Mouse (Mus musculus) ovary, postnatal 36 days (tissue): ENCODE results near the gene Btbd35f8.
"Not testable (repeated sequence)": the region's sequence is repeated elsewhere in the genome, so short reads cannot be mapped to it uniquely, and the experiment has no call there.

ENCODE experiments used
- DNase-seq: peaks from one replicate; pipeline ENCODE4 v3.0.0; 2022; ENCODE audit warnings: low spot score, mixed read lengths

Gene Btbd35f8

DNA sequence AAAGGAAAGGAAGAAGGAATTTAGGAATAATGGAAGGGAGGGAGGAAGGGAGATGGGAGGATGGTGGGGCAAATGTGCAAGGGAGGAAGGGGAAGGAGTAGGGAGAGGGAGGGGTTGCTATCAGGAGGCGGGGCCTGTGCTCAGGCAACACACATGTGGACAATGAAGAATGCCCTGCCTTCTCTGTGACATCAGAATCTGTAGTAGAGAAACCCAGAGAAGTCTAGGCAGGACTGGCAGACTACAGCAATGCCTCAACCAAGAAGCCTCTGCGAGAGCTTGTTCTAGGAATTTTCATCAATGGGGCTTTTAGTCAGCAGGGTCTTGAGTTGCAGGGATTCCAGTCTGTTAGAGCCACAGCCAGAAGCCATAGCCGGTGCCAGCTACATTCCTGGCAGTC is at the start of gene Btbd35f8:
Gene Btbd35f8 (plus strand): TSS at position 301 of the 400 bp plus-strand sequence.
- not testable (repeated sequence) for DNase-seq
